Mouse (Mus musculus): ENCODE data around the gene Tsc22d1. TPM values are rescaled to one million over a fixed set of nuclear protein-coding genes. Genes with fewer than 3 reads are reported as not detected.
A peak's percentile ranks its signal among the peaks of the same experiment; 100 is the strongest.

Tsc22d1 gene
- total and polyA plus RNA-seq, 3 experiments: 0.25 to 1.3 (median 0.69) TPM

DNA sequence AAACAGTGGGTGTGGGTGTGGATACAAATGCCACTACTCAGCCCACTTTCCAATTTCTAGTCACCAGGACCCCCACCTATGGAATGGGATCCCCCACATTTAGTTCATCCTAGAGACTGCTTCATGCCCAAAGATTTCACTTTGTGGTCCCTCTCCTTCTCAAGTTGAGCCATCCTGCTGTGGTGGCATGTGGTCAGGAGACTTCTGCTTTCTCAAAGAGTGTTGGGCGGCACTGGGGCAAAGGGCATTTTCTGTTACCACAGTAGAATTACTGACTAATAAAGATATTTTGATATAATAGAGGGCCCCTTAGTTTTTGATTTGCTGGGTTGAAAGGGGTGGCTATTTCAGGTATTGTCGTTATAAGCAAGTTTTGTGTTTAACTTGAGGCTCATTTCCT is 14.1 kb downstream of the Tsc22d1 start:
- Histone ChIP-seq H3K4me2 (ENCODE audit: insufficient read depth, low read depth, poor library complexity, severe bottlenecking) (no peak overlapping the region), H3K4me3 (replicated peaks in 1 of 3; ENCODE audit: low read depth in 2 of 3, low read length in 2 of 3, poor library complexity in 1 of 3) (no peak overlapping the region), H3K79me2 (replicated peaks; ENCODE audit: control insufficient read depth, extremely low read depth, insufficient read depth, poor library complexity, severe bottlenecking) (no peaks in the 10 kb centered on the region), H3K27me3 (replicated peaks) (no peaks in the 10 kb centered on the region), H3K36me3 (replicated peaks in 1 of 2; ENCODE audit: control insufficient read depth in 1 of 2, insufficient read depth in 1 of 2, low read length in 1 of 2) (no peaks in the 10 kb centered on the region), H3K9ac (ENCODE audit: insufficient read depth, low read depth) (no peak overlapping the region), H3K9me3 (replicated peaks; ENCODE audit: low read length) (no peaks in the 10 kb centered on the region), H3K27ac (ENCODE audit: insufficient read depth, low read depth) (no peak overlapping the region), H3K4me1 (ENCODE audit: control insufficient read depth in 1 of 2, insufficient read depth in 2 of 2) (no peaks in the 10 kb centered on the region)
- in situ Hi-C loops (cut with MboI; ENCODE audit: low pct_ligation_motif_present, low pct_unique_long_range_greater_than_20kb, low sequenced_read_pairs): no loop called here
- no peak for TF ChIP-seq ZC3H11A (IDR thresholded peaks at IDR 0.05; ENCODE audit: low read depth, low read length)
- TF ChIP-seq HCFC1 (IDR thresholded peaks at IDR 0.05; ENCODE audit: low read depth, low read length): no peak
- TF ChIP-seq MAZ (IDR thresholded peaks at IDR 0.05; ENCODE audit: low read depth, low read length): no peak
- no peak for TF ChIP-seq ZKSCAN1 (IDR thresholded peaks at IDR 0.05; ENCODE audit: borderline replicate concordance, low read depth, low read length)
- no peak for TF ChIP-seq CHD1 (IDR thresholded peaks at IDR 0.05; ENCODE audit: low read depth, low read length)
- no peak for TF ChIP-seq ELF1 (IDR thresholded peaks at IDR 0.05; ENCODE audit: low read depth, low read length)
- peak; percentile 3 for DNase-seq (ENCODE audit: extremely low read depth)
- dilution Hi-C loops (cut with MboI; ENCODE audit: extremely low pct_ligation_motif_present, extremely low pct_unique_long_range_greater_than_20kb, low sequenced_read_pairs): no loop called here

DNA sequence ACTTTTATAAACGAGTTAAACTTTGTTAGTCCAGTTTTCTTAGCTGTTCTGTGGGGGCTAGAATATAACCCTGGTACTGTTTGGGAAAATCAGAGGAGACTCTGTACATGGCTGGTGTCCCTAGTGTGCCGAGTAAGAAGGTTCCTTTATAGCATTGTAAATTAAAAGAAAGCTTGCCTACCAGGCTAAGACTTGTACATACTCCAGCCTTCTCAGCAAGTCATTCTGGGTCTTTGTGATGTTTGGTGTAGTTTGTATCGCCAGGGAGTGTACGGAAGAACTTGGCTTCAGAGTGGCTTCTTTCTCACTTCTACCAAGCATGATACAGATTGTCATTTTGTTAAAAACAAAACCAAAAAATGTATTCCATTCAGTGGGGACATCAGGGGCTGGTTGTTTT is 17.2 kb downstream of the Tsc22d1 start:
- Histone ChIP-seq H3K9me3 (replicated peaks; ENCODE audit: low read length) (no peaks in the 10 kb centered on the region), H3K79me2 (replicated peaks; ENCODE audit: control insufficient read depth, extremely low read depth, insufficient read depth, poor library complexity, severe bottlenecking) (no peaks in the 10 kb centered on the region), H3K27ac (ENCODE audit: insufficient read depth, low read depth) (no peak overlapping the region), H3K9ac (ENCODE audit: insufficient read depth, low read depth) (no peak overlapping the region), H3K4me2 (ENCODE audit: insufficient read depth, low read depth, poor library complexity, severe bottlenecking) (no peak overlapping the region), H3K27me3 (replicated peaks) (no peaks in the 10 kb centered on the region), H3K4me1 (ENCODE audit: control insufficient read depth in 1 of 2, insufficient read depth in 2 of 2) (no peaks in the 10 kb centered on the region), H3K36me3 (replicated peaks in 1 of 2; ENCODE audit: control insufficient read depth in 1 of 2, insufficient read depth in 1 of 2, low read length in 1 of 2) (no peaks in the 10 kb centered on the region), H3K4me3 (replicated peaks in 1 of 3; ENCODE audit: low read depth in 2 of 3, low read length in 2 of 3, poor library complexity in 1 of 3) (no peak overlapping the region)
- TF ChIP-seq MXI1 (IDR thresholded peaks at IDR 0.05; ENCODE audit: low read depth, low read length) (no peak), NRF1 (IDR thresholded peaks at IDR 0.05; ENCODE audit: low read depth, low read length) (no peak), MAX (IDR thresholded peaks at IDR 0.05; ENCODE audit: low read length) (no peak), JUN (IDR thresholded peaks at IDR 0.05; ENCODE audit: insufficient read depth, low read depth, low read length) (no peak), USF2 (conservative IDR thresholded peaks at IDR 0.05; ENCODE audit: low read depth, low read length) (no peak), ZKSCAN1 (IDR thresholded peaks at IDR 0.05; ENCODE audit: borderline replicate concordance, low read depth, low read length) (no peak), EP300 (IDR thresholded peaks at IDR 0.05; ENCODE audit: low read length) (no peak), IRF4 (IDR thresholded peaks at IDR 0.05; ENCODE audit: low read depth, low read length) (no peak), SMC3 (IDR thresholded peaks at IDR 0.05; ENCODE audit: low read depth, low read length) (no peak), POLR2A (IDR thresholded peaks at IDR 0.05; ENCODE audit: low read depth, low read length) (no peak), SIN3A (IDR thresholded peaks at IDR 0.05; ENCODE audit: low read length) (no peak)
- DNase-seq (ENCODE audit: extremely low read depth): no peak
- dilution Hi-C loops (cut with MboI; ENCODE audit: extremely low pct_ligation_motif_present, extremely low pct_unique_long_range_greater_than_20kb, low sequenced_read_pairs): no loop called here
- in situ Hi-C loops (cut with MboI; ENCODE audit: low pct_ligation_motif_present, low pct_unique_long_range_greater_than_20kb, low sequenced_read_pairs): no loop called here
